Mouse (Mus musculus) lung, adult 2 months (tissue): ENCODE measurements around the gene Ston2.

Experiments used
- CTCF ChIP-seq: fragments of 200-500 bp; IDR thresholded peaks from 2 replicates; pipeline ENCODE4 v1.5.1; 2011; ENCODE audit warnings: mild to moderate bottlenecking, low read length, control low read depth; ENCODE audit not compliant: insufficient read depth
- POLR2A ChIP-seq: fragments of 200-500 bp; IDR thresholded peaks from 2 replicates; pipeline ENCODE4 v1.6.1; 2011; ENCODE audit warnings: low read depth, mild to moderate bottlenecking, control low read depth, low read length, borderline replicate concordance; ENCODE audit errors: extremely low read depth

- no peak for TF ChIP-seq CTCF
- peak; percentile 95 for TF ChIP-seq POLR2A
Observed at GRCm38 (mm10) chr12:91588176-91588669, 200.0 kb downstream of the Ston2 start.
